Comparison of ENCODE assay signal across 15 mouse cellular contexts in genomic region chr3:52342226-52342625, GRCm38 (mm10).
DNase-seq lines count a peak whose midpoint lies in the region; ATAC-seq and TF ChIP-seq lines count a peak whose summit lies in the region.
"Had no signal": no experiment of that assay in that cellular context is flagged by ENCODE, and none has a peak within 500 bp of the region (broad histone marks: within the 10 kb centered on the region; RNA-seq: fewer than 3 reads in every experiment).

No protein-coding gene starts in this region.

- peak overlapping the region; percentile 33; the same call in 1 of the 2 replicates for H3K27ac ChIP-seq in embryonic facial prominence, embryonic 14.5 days (replicated peaks; ENCODE audit: low read depth, low read length)
- H3K27ac ChIP-seq in embryonic facial prominence, embryonic 10.5 days (replicated peaks) = no peak overlapping the region
- H3K27ac ChIP-seq in kidney, postnatal 0 days = 0 out of 2 replicates have a peak overlapping the region, but pooled peaks have one; percentile 25
- H3K27ac ChIP-seq in brown adipose tissue, adult 24 weeks (replicated peaks; ENCODE audit: low read depth, low read length) = peak overlapping the region; percentile 20
- H3K27ac ChIP-seq: embryonic facial prominence, embryonic 15.5 days; forebrain, embryonic 12.5 days; liver, embryonic 13.5 days had no signal

- no peak overlapping the region for H3K4me2 ChIP-seq in embryonic facial prominence, embryonic 14.5 days (ENCODE audit: low read depth, low read length)
- H3K4me2 ChIP-seq in kidney, postnatal 0 days (ENCODE audit: low read length) = no peak overlapping the region
- H3K4me2 ChIP-seq: embryonic facial prominence, embryonic 15.5 days; forebrain, embryonic 12.5 days; heart, embryonic 11.5 days; liver, embryonic 13.5 days had no signal

- peaks cover 14% of the 10 kb centered on the region; the same call in 1 of the 2 replicates for H3K36me3 ChIP-seq in embryonic facial prominence, embryonic 14.5 days (ENCODE audit: control insufficient read depth, insufficient read depth, low read length)
- H3K36me3 ChIP-seq in embryonic facial prominence, embryonic 10.5 days (replicated peaks) = peaks cover 14% of the 10 kb centered on the region
- peaks cover 12% of the 10 kb centered on the region; the same call in 1 of the 2 replicates for H3K36me3 ChIP-seq in kidney, postnatal 0 days (ENCODE audit: insufficient read depth, low read length)

- WGBS in embryonic facial prominence, embryonic 14.5 days = 49% methylated on average over 3 of the region's 3 CpGs
- WGBS in embryonic facial prominence, embryonic 10.5 days = 62% methylated on average over 3 of the region's 3 CpGs
- WGBS in kidney, postnatal 0 days = 48% methylated on average over 3 of the region's 3 CpGs

- H3K4me3 ChIP-seq in embryonic facial prominence, embryonic 14.5 days (ENCODE audit: low read depth, low read length) = no peak overlapping the region
- no peak overlapping the region for H3K4me3 ChIP-seq in embryonic facial prominence, embryonic 10.5 days
- no peak overlapping the region for H3K4me3 ChIP-seq in kidney, postnatal 0 days (replicated peaks; ENCODE audit: low read depth, low read length)
- no peak overlapping the region for H3K4me3 ChIP-seq in brown adipose tissue, adult 24 weeks (ENCODE audit: insufficient read depth, low read depth, low read length)
- H3K4me3 ChIP-seq: embryonic facial prominence, embryonic 15.5 days; forebrain, embryonic 12.5 days; liver, embryonic 13.5 days had no signal

- H3K9me3 ChIP-seq in embryonic facial prominence, embryonic 14.5 days (ENCODE audit: control insufficient read depth, low read length) = no peaks in the 10 kb centered on the region
- H3K9me3 ChIP-seq in embryonic facial prominence, embryonic 10.5 days = no peaks in the 10 kb centered on the region
- H3K9me3 ChIP-seq in kidney, postnatal 0 days (replicated peaks; ENCODE audit: low read length) = no peaks in the 10 kb centered on the region
- H3K9me3 ChIP-seq: embryonic facial prominence, embryonic 15.5 days; forebrain, embryonic 12.5 days; liver, embryonic 13.5 days had no signal

- no peak overlapping the region for H3K9ac ChIP-seq in embryonic facial prominence, embryonic 14.5 days (ENCODE audit: low read depth, low read length)
- no peak overlapping the region for H3K9ac ChIP-seq in kidney, postnatal 0 days (ENCODE audit: low read depth, low read length)
- H3K9ac ChIP-seq: embryonic facial prominence, embryonic 15.5 days; forebrain, embryonic 12.5 days; liver, embryonic 13.5 days had no signal

- peaks cover 20% of the 10 kb centered on the region for H3K4me1 ChIP-seq in embryonic facial prominence, embryonic 14.5 days (ENCODE audit: control insufficient read depth, insufficient read depth, low read length)
- H3K4me1 ChIP-seq in embryonic facial prominence, embryonic 10.5 days = peaks cover 15% of the 10 kb centered on the region
- peaks cover 30% of the 10 kb centered on the region for H3K4me1 ChIP-seq in kidney, postnatal 0 days (replicated peaks; ENCODE audit: insufficient read depth, low read length)
- peaks cover 60% of the 10 kb centered on the region for H3K4me1 ChIP-seq in brown adipose tissue, adult 24 weeks (ENCODE audit: control insufficient read depth, insufficient read depth, insufficient read length, low read length)

- H3K27me3 ChIP-seq in embryonic facial prominence, embryonic 14.5 days (replicated peaks; ENCODE audit: control insufficient read depth, insufficient read depth, low read length) = no peaks in the 10 kb centered on the region
- no peaks in the 10 kb centered on the region for H3K27me3 ChIP-seq in embryonic facial prominence, embryonic 10.5 days (replicated peaks; ENCODE audit: low read depth, poor library complexity, severe bottlenecking)
- no peaks in the 10 kb centered on the region for H3K27me3 ChIP-seq in kidney, postnatal 0 days (ENCODE audit: insufficient read depth, low read length)
- H3K27me3 ChIP-seq: embryonic facial prominence, embryonic 15.5 days; forebrain, embryonic 12.5 days; liver, embryonic 13.5 days had no signal

- no peak for TF ChIP-seq CTCF in kidney, postnatal 0 days (IDR thresholded peaks at IDR 0.05; ENCODE audit: low read depth)

- ATAC-seq in embryonic facial prominence, embryonic 14.5 days (ENCODE audit: low read depth) = no peak
- ATAC-seq in kidney, postnatal 0 days (replicated peaks; ENCODE audit: low FRiP score, low read depth) = no peak
- ATAC-seq: intestine, embryonic 16.5 days had no signal

- no peak for DNase-seq in embryonic facial prominence, embryonic 14.5 days (ENCODE audit: low spot score)
- no peak for DNase-seq in embryonic facial prominence, embryonic 10.5 days (ENCODE audit: low spot score)
- DNase-seq in kidney, postnatal 0 days (ENCODE audit: low spot score) = peak; percentile 28
- no peak for DNase-seq in kidney, adult 18-20 months
- DNase-seq in lung, postnatal 36 days = peak; percentile 38
- no peak for DNase-seq in lung, postnatal 25 days (ENCODE audit: low spot score)
- DNase-seq in embryo, embryonic 10 days (ENCODE audit: low spot score) = no peak
- DNase-seq: liver, embryonic 13.5 days; lung, postnatal 4 days; thymus, postnatal 36 days had no signal

Comparison
In these comparisons a context has a peak if more than half of its experiments do, and no peak if none do; other contexts are left out.
1. DNase-seq: peak in kidney, postnatal 0 days (single experiment) and lung, postnatal 36 days (single experiment); none in embryonic facial prominence, embryonic 14.5 days (single experiment), embryonic facial prominence, embryonic 10.5 days (single experiment), kidney, adult 18-20 months (single experiment), lung, postnatal 25 days (single experiment) and embryo, embryonic 10 days (single experiment).